Mouse (Mus musculus) G1E (cell line): ENCODE results near the gene Sec24d. TPM values are rescaled to one million over a fixed set of nuclear protein-coding genes. Genes with fewer than 3 reads are reported as not detected.

Experiments used
- ATAC-seq: 2 replicates; pipeline ENCODE4 v1.8.0; 2016; ENCODE audit warnings: mild to moderate bottlenecking; ENCODE audit not compliant: insufficient number of reproducible peaks, poor library complexity, low FRiP score, severe bottlenecking; ENCODE audit errors: extremely low read depth
- DNase-seq: peaks from one replicate; pipeline ENCODE4 v3.0.0; 2012; ENCODE audit warnings: low spot score
- H3K27me3 ChIP-seq: 2 replicates; pipeline ENCODE4 v1.6.1; 2012; ENCODE audit warnings: mild to moderate bottlenecking, low read length, inconsistent platforms; ENCODE audit not compliant: insufficient read depth
- H3K36me3 ChIP-seq: replicated peaks from 2 replicates; pipeline ENCODE3; 2012; ENCODE audit warnings: mild to moderate bottlenecking, inconsistent platforms
- H3K4me1 ChIP-seq: 2 replicates; pipeline ENCODE4 v1.6.1; 2012; ENCODE audit warnings: low read depth, low read length, inconsistent platforms, mixed read lengths; ENCODE audit not compliant: insufficient read depth
- H3K4me3 ChIP-seq: 2 replicates; pipeline ENCODE4 v1.5.1; 2012; ENCODE audit warnings: low read depth, mild to moderate bottlenecking, inconsistent platforms, low read length, moderate library complexity, mixed read lengths
- H3K9me3 ChIP-seq: replicated peaks from 2 replicates; pipeline ENCODE4 v1.6.1; 2012; ENCODE audit warnings: inconsistent platforms
- CTCF ChIP-seq: IDR thresholded peaks from 2 replicates; pipeline ENCODE4 v1.5.1; 2012; ENCODE audit warnings: low read depth, low read length, inconsistent platforms, mixed read lengths
- GATA1 ChIP-seq: IDR thresholded peaks from 2 replicates; pipeline ENCODE4 v1.6.1; 2012; ENCODE audit warnings: borderline replicate concordance, low read length, inconsistent platforms, mixed read lengths
- GATA2 ChIP-seq: IDR thresholded peaks from 2 replicates; pipeline ENCODE4 v1.6.1; 2012; ENCODE audit warnings: low read depth, low read length, inconsistent platforms, borderline replicate concordance
- POLR2AphosphoS5 ChIP-seq: IDR thresholded peaks from 2 replicates; pipeline ENCODE4 v1.6.1; 2012; ENCODE audit warnings: low read depth, low read length, inconsistent platforms; ENCODE audit not compliant: insufficient replicate concordance
- TAL1 ChIP-seq: conservative IDR thresholded peaks from 2 replicates; pipeline ENCODE4 v1.6.1; 2012; ENCODE audit warnings: low read depth, low read length, inconsistent platforms, mixed read lengths
- polyA plus RNA-seq: library from polyadenylated mRNA; stranded (reverse); fragments of >175 nt; gene quantifications from 2 replicates; pipeline ENCODE4 v1.2.3, GENCODE M21; 2012
- total RNA-seq, 2 experiments: library from RNA; stranded (forward) in 1 of 2; stranded (reverse) in 1 of 2; fragments of 200-1000 nt in 1 of 2; fragments of >200 nt in 1 of 2; fragmentation: Nextera tagmentation in 1 of 2; gene quantifications; 2 replicates each; pipeline ENCODE4 v1.2.3; 2014 to 2017

The Sec24d gene
- total and polyA plus RNA-seq, 3 experiments, result 0.49 TPM; not detected in 2

GRCm38 (mm10) chr3:123258709-123259108 is 8.5 kb upstream of the Sec24d start:
- DNase-seq (no peak), ATAC-seq (no peak)
- H3K27me3 ChIP-seq, result 0 out of 2 replicates have a peak, but pooled peaks cover 2% of the 10 kb centered on the region
- no peak overlapping the region for H3K4me3 ChIP-seq
- H3K36me3 ChIP-seq, result no peaks in the 10 kb centered on the region
- no peaks in the 10 kb centered on the region for H3K9me3 ChIP-seq
- TF ChIP-seq TAL1 (no peak), POLR2AphosphoS5 (no peak), GATA2 (no peak), GATA1 (no peak), CTCF (no peak)
- no peaks in the 10 kb centered on the region for H3K4me1 ChIP-seq

GRCm38 (mm10) chr3:123264706-123265105 is 2.5 kb upstream of the Sec24d start:
- H3K9me3 ChIP-seq, result peaks cover 20% of the 10 kb centered on the region
- H3K4me1 ChIP-seq, result no peaks in the 10 kb centered on the region
- H3K36me3 ChIP-seq, result no peaks in the 10 kb centered on the region
- TF ChIP-seq POLR2AphosphoS5 (no peak), GATA1 (no peak), TAL1 (no peak), CTCF (no peak), GATA2 (no peak)
- no peak overlapping the region for H3K4me3 ChIP-seq
- ATAC-seq, result no peak
- peaks cover 4% of the 10 kb centered on the region; the same call in 1 of the 2 replicates for H3K27me3 ChIP-seq
- no peak for DNase-seq

- DNase-seq, result no peak
- no peaks in the 10 kb centered on the region for H3K4me1 ChIP-seq
- no peaks in the 10 kb centered on the region for H3K36me3 ChIP-seq
- H3K4me3 ChIP-seq, result no peak overlapping the region
- TF ChIP-seq GATA1, result no peak
- H3K9me3 ChIP-seq, result peaks cover 23% of the 10 kb centered on the region
- ATAC-seq, result no peak
- peaks cover 4% of the 10 kb centered on the region; the same call in 1 of the 2 replicates for H3K27me3 ChIP-seq
Observed at GRCm38 (mm10) chr3:123267741-123268201, 516 bp downstream of the Sec24d start.

GRCm38 (mm10) chr3:123282866-123283615 is 15.8 kb downstream of the Sec24d start:
- ATAC-seq (no peak), DNase-seq (no peak)
- Histone ChIP-seq H3K9me3 (0 out of 2 replicates have a peak, but pooled peaks cover 3% of the 10 kb centered on the region), H3K4me3 (no peak overlapping the region), H3K36me3 (no peaks in the 10 kb centered on the region), H3K27me3 (no peaks in the 10 kb centered on the region), H3K4me1 (no peaks in the 10 kb centered on the region)
- no peak for TF ChIP-seq CTCF
- TF ChIP-seq GATA1, result no peak
- no peak for TF ChIP-seq GATA2
- no peak for TF ChIP-seq TAL1
- no peak for TF ChIP-seq POLR2AphosphoS5

- H3K27me3 ChIP-seq, result no peaks in the 10 kb centered on the region
- H3K4me3 ChIP-seq, result no peak overlapping the region
- H3K36me3 ChIP-seq, result no peaks in the 10 kb centered on the region
- ATAC-seq, result no peak
- DNase-seq, result no peak
- H3K9me3 ChIP-seq, result 0 out of 2 replicates have a peak, but pooled peaks cover 3% of the 10 kb centered on the region
- no peaks in the 10 kb centered on the region for H3K4me1 ChIP-seq
- no peak for TF ChIP-seq POLR2AphosphoS5
- TF ChIP-seq TAL1, result no peak
- no peak for TF ChIP-seq GATA2
- no peak for TF ChIP-seq CTCF
- no peak for TF ChIP-seq GATA1
Observed at GRCm38 (mm10) chr3:123284284-123284683, 17.0 kb downstream of the Sec24d start.

GRCm38 (mm10) chr3:123285649-123286048 is 18.4 kb downstream of the Sec24d start:
- DNase-seq, result no peak
- Histone ChIP-seq H3K4me3 (no peak overlapping the region), H3K9me3 (0 out of 2 replicates have a peak, but pooled peaks cover 3% of the 10 kb centered on the region), H3K36me3 (no peaks in the 10 kb centered on the region), H3K27me3 (no peaks in the 10 kb centered on the region), H3K4me1 (no peaks in the 10 kb centered on the region)
- ATAC-seq, result no peak
- TF ChIP-seq GATA1 (no peak), GATA2 (no peak), TAL1 (no peak), CTCF (no peak), POLR2AphosphoS5 (no peak)
